Mouse (Mus musculus): ENCODE data around the gene Dmgdh. TPM values are rescaled to one million over a fixed set of nuclear protein-coding genes. Genes with fewer than 3 reads are reported as not detected.

Dmgdh gene
- polyA plus RNA-seq, 1 experiment from 2014 or later, result not detected

DNA sequence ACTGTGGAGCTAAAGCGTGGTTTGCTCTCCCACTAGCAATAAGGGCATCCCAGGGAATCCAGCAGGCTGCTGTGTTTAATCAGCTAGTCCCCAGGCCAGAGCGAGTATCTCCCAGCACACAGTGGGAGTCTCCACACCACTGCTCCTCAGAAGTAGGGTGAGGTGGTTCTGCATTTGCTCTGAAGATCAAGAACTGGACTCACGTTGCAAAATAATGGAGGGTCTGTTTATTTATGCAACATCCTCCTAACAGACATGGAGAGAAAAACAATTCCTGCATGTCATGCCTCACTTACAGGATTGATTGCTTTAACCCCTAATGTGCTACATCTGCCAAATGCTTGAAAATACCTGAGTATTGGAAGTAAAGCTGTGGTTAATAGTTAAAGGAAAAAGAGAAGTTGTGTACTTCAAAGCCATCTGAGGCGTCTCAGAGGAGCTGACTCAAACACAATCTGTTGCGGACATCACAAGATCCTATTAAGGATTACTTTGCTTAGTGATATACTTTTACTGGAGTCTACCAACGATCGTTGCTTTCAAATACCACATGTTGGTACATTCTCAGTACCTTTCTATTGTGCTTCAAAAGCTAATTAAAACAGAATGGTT, 99.6 kb downstream of the Dmgdh start:
- Histone ChIP-seq H3K27me3 (ENCODE audit: control insufficient read depth, insufficient read depth, low read length) (peaks cover 10% of the 10 kb centered on the region), H3K4me3 (ENCODE audit: low read depth, low read length) (no peak overlapping the region), H3K4me1 (ENCODE audit: control insufficient read depth, insufficient read depth, low read length) (peaks cover 10% of the 10 kb centered on the region), H3K4me2 (no peak overlapping the region), H3K27ac (ENCODE audit: low read depth, low read length) (no peak overlapping the region), H3K9ac (ENCODE audit: low read length) (no peak overlapping the region), H3K36me3 (ENCODE audit: control insufficient read depth, insufficient read depth, low read length) (no peaks in the 10 kb centered on the region), H3K9me3 (ENCODE audit: control insufficient read depth, low read length) (no peaks in the 10 kb centered on the region)
- ATAC-seq (ENCODE audit: low FRiP score), result no peak
- WGBS, result 73% methylated on average over 7 of the region's 7 CpGs
- no peak for DNase-seq (ENCODE audit: low spot score, missing footprints)

DNA sequence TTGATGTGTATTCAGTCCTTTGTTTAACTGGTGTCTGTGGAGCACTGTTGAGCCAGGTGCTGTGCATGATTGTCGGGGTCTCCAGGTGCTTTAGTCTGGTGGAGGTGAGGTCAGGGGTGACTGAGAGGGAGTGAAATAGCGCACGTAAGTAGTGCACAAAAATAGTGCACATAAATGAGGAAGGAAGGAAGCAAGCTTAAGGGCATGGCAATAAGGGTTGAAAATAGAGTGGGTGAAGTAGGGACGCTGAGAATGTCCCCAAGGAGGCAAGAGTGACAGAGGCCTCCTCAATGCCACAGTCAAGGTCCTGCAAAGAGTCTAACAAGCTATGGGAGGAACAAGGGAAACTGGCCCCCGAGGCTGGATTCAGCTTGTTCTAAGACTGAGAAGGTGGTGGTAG, 108.6 kb downstream of the Dmgdh start:
- Histone ChIP-seq H3K4me3 (ENCODE audit: low read depth, low read length) (no peak overlapping the region), H3K27me3 (ENCODE audit: control insufficient read depth, insufficient read depth, low read length) (no peaks in the 10 kb centered on the region), H3K4me1 (ENCODE audit: control insufficient read depth, insufficient read depth, low read length) (no peaks in the 10 kb centered on the region), H3K27ac (ENCODE audit: low read depth, low read length) (no peak overlapping the region), H3K4me2 (no peak overlapping the region), H3K9me3 (ENCODE audit: control insufficient read depth, low read length) (no peaks in the 10 kb centered on the region), H3K36me3 (ENCODE audit: control insufficient read depth, insufficient read depth, low read length) (no peaks in the 10 kb centered on the region), H3K9ac (ENCODE audit: low read length) (no peak overlapping the region)
- no peak for ATAC-seq (ENCODE audit: low FRiP score)
- DNase-seq (ENCODE audit: low spot score, missing footprints), result no peak
- 88% methylated on average over 5 of the region's 5 CpGs for WGBS

DNA sequence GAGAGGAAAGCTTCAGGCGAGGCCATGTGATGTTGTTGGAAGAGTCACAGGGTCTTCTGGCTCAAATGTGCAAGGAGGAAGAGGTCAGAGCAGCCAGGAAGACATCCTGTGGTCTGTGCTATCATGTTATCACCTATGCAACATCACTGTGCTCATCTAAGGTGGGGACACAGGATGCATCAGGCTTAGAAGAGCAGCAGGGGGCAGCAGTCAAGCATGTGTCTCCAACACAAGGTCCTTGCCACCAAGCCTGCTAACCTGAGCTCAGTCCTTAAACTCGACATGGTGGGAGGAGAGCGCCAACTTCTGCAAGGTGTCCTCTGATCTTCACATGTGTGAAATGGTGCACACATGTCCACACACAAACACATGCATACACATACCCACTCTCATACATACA, 111.1 kb downstream of the Dmgdh start:
- H3K4me2 ChIP-seq, result no peak overlapping the region
- no peak overlapping the region for H3K4me3 ChIP-seq (ENCODE audit: low read depth, low read length)
- no peak for DNase-seq (ENCODE audit: low spot score, missing footprints)
- no peaks in the 10 kb centered on the region for H3K9me3 ChIP-seq (ENCODE audit: control insufficient read depth, low read length)
- no peaks in the 10 kb centered on the region for H3K27me3 ChIP-seq (ENCODE audit: control insufficient read depth, insufficient read depth, low read length)
- WGBS, result 73% methylated on average over 3 of the region's 3 CpGs
- no peaks in the 10 kb centered on the region for H3K4me1 ChIP-seq (ENCODE audit: control insufficient read depth, insufficient read depth, low read length)
- H3K27ac ChIP-seq (ENCODE audit: low read depth, low read length), result no peak overlapping the region
- no peak for ATAC-seq (ENCODE audit: low FRiP score)
- no peak overlapping the region for H3K9ac ChIP-seq (ENCODE audit: low read length)
- H3K36me3 ChIP-seq (ENCODE audit: control insufficient read depth, insufficient read depth, low read length), result no peaks in the 10 kb centered on the region

GRCm38 (mm10) chr13:93786051-93786450, 111.8 kb downstream of the Dmgdh start:
- Histone ChIP-seq H3K9me3 (ENCODE audit: control insufficient read depth, low read length) (no peaks in the 10 kb centered on the region), H3K4me1 (ENCODE audit: control insufficient read depth, insufficient read depth, low read length) (no peaks in the 10 kb centered on the region), H3K4me3 (ENCODE audit: low read depth, low read length) (no peak overlapping the region), H3K27me3 (ENCODE audit: control insufficient read depth, insufficient read depth, low read length) (no peaks in the 10 kb centered on the region), H3K27ac (ENCODE audit: low read depth, low read length) (no peak overlapping the region), H3K9ac (ENCODE audit: low read length) (no peak overlapping the region), H3K36me3 (ENCODE audit: control insufficient read depth, insufficient read depth, low read length) (no peaks in the 10 kb centered on the region), H3K4me2 (no peak overlapping the region)
- 78% methylated on average over 2 of the region's 2 CpGs for WGBS
- DNase-seq (ENCODE audit: low spot score, missing footprints) (no peak), ATAC-seq (ENCODE audit: low FRiP score) (no peak)

DNA sequence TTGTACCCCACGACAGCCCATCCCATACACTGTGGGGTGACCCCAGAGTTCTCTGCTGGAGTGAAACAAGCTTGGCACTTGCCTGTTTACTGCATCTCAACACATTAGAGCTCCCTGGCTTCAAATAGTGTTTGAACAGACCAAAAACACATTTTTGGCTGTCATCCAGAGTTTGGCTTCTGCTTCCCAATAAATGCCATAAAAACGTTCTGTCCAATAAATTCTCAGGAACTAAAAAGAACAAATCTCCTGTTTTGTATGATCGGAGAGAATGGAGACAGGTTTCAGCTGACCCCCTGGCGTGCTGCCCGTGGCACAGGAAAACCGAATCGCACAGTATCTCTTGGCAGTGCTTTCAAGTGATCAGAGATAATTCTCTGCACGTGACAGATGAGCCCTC, 113.4 kb downstream of the Dmgdh start:
- no peak overlapping the region for H3K27ac ChIP-seq (ENCODE audit: low read depth, low read length)
- no peaks in the 10 kb centered on the region for H3K27me3 ChIP-seq (ENCODE audit: control insufficient read depth, insufficient read depth, low read length)
- no peaks in the 10 kb centered on the region for H3K36me3 ChIP-seq (ENCODE audit: control insufficient read depth, insufficient read depth, low read length)
- H3K9ac ChIP-seq (ENCODE audit: low read length), result no peak overlapping the region
- WGBS, result 82% methylated on average over 8 of the region's 8 CpGs
- H3K4me2 ChIP-seq, result no peak overlapping the region
- ATAC-seq (ENCODE audit: low FRiP score), result no peak
- H3K4me1 ChIP-seq (ENCODE audit: control insufficient read depth, insufficient read depth, low read length), result no peaks in the 10 kb centered on the region
- DNase-seq (ENCODE audit: low spot score, missing footprints), result no peak
- H3K9me3 ChIP-seq (ENCODE audit: control insufficient read depth, low read length), result no peaks in the 10 kb centered on the region
- no peak overlapping the region for H3K4me3 ChIP-seq (ENCODE audit: low read depth, low read length)

GRCm38 (mm10) chr13:93792945-93793642, 118.9 kb downstream of the Dmgdh start:
- H3K9ac ChIP-seq (ENCODE audit: low read length), result no peak overlapping the region
- no peaks in the 10 kb centered on the region for H3K27me3 ChIP-seq (ENCODE audit: control insufficient read depth, insufficient read depth, low read length)
- no peaks in the 10 kb centered on the region for H3K4me1 ChIP-seq (ENCODE audit: control insufficient read depth, insufficient read depth, low read length)
- ATAC-seq (ENCODE audit: low FRiP score), result peak; percentile 89
- no peak overlapping the region for H3K4me3 ChIP-seq (ENCODE audit: low read depth, low read length)
- no peak overlapping the region for H3K4me2 ChIP-seq
- no peak overlapping the region for H3K27ac ChIP-seq (ENCODE audit: low read depth, low read length)
- no peaks in the 10 kb centered on the region for H3K36me3 ChIP-seq (ENCODE audit: control insufficient read depth, insufficient read depth, low read length)
- no peaks in the 10 kb centered on the region for H3K9me3 ChIP-seq (ENCODE audit: control insufficient read depth, low read length)
- 52% methylated on average over 11 of the region's 11 CpGs for WGBS
- DNase-seq (ENCODE audit: low spot score, missing footprints), result peak; percentile 94

- no peaks in the 10 kb centered on the region for H3K9me3 ChIP-seq (ENCODE audit: control insufficient read depth, low read length)
- H3K4me2 ChIP-seq, result no peak overlapping the region
- H3K36me3 ChIP-seq (ENCODE audit: control insufficient read depth, insufficient read depth, low read length), result no peaks in the 10 kb centered on the region
- ATAC-seq (ENCODE audit: low FRiP score), result no peak
- H3K9ac ChIP-seq (ENCODE audit: low read length), result no peak overlapping the region
- WGBS, result 87% methylated on average over 10 of the region's 10 CpGs
- H3K27me3 ChIP-seq (ENCODE audit: control insufficient read depth, insufficient read depth, low read length), result no peaks in the 10 kb centered on the region
- DNase-seq (ENCODE audit: low spot score, missing footprints), result no peak
- H3K4me1 ChIP-seq (ENCODE audit: control insufficient read depth, insufficient read depth, low read length), result no peaks in the 10 kb centered on the region
- no peak overlapping the region for H3K27ac ChIP-seq (ENCODE audit: low read depth, low read length)
- no peak overlapping the region for H3K4me3 ChIP-seq (ENCODE audit: low read depth, low read length)
Observed at GRCm38 (mm10) chr13:93793643-93794182, 119.5 kb downstream of the Dmgdh start.

DNA sequence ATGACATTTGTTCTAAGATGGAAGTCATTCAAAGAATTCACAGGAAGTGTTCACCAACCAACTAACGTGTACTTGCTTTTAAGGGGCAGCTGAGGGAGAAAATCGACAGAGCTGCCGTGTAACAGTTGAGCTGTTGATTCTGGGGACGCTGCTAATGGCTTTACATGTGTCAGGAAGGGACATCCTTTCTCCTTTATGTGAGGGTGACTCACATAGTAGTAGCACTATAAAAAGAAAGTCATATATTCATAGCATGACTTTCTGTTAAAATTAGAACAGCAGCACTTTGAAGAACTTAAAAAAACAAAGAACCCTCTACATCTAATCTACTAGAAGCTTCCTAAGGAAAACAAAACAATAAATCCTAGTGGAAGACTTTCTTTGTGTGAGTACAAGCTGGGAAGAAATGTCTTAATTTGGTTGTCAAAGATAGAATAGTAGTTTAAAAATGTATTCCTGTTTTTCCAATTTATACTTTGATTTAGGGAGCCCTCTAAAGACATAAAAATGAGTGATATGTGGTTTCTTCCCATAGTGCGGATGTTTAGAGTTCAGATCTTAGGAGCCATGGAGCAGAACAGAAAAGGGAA, 122.9 kb downstream of the Dmgdh start:
- H3K4me3 ChIP-seq (ENCODE audit: low read depth, low read length), result no peak overlapping the region
- H3K4me2 ChIP-seq, result no peak overlapping the region
- H3K27ac ChIP-seq (ENCODE audit: low read depth, low read length), result no peak overlapping the region
- no peak overlapping the region for H3K9ac ChIP-seq (ENCODE audit: low read length)
- no peaks in the 10 kb centered on the region for H3K36me3 ChIP-seq (ENCODE audit: control insufficient read depth, insufficient read depth, low read length)
- H3K27me3 ChIP-seq (ENCODE audit: control insufficient read depth, insufficient read depth, low read length), result no peaks in the 10 kb centered on the region
- no peaks in the 10 kb centered on the region for H3K9me3 ChIP-seq (ENCODE audit: control insufficient read depth, low read length)
- WGBS, result 90% methylated on average over 5 of the region's 5 CpGs
- no peaks in the 10 kb centered on the region for H3K4me1 ChIP-seq (ENCODE audit: control insufficient read depth, insufficient read depth, low read length)
- no peak for ATAC-seq (ENCODE audit: low FRiP score)
- no peak for DNase-seq (ENCODE audit: low spot score, missing footprints)
